Mouse (Mus musculus) limb, embryonic 14.5 days (tissue): ENCODE measurements around the gene Susd3. TPM values are rescaled to one million over a fixed set of nuclear protein-coding genes. Genes with fewer than 3 reads are reported as not detected.

ENCODE experiments used
- ATAC-seq: fragments of 200-750 bp; cut with Nextera tagmentation; 2 replicates; pipeline ENCODE4 v1.8.0; 2017; ENCODE audit warnings: low read depth, moderate number of reproducible peaks, moderate TSS enrichment; ENCODE audit not compliant: low FRiP score
- DNase-seq: peaks from one replicate; pipeline ENCODE4 v3.0.0-alpha.2; 2015; ENCODE audit warnings: low spot score
- H3K27ac ChIP-seq: fragments of 300-500 bp; sonication (generic); replicated peaks from 2 replicates; pipeline ENCODE4 v1.5.1; 2014; ENCODE audit warnings: low read depth, mild to moderate bottlenecking, low read length, moderate library complexity, mixed read lengths
- H3K27me3 ChIP-seq: fragments of 300-500 bp; sonication (generic); 2 replicates; pipeline ENCODE4 v1.6.1; 2014; ENCODE audit warnings: low read length, mixed read lengths; ENCODE audit not compliant: control insufficient read depth, insufficient read depth
- H3K36me3 ChIP-seq: fragments of 300-500 bp; sonication (generic); 2 replicates; pipeline ENCODE4 v1.6.1; 2014; ENCODE audit warnings: mild to moderate bottlenecking, low read length, moderate library complexity, mixed read lengths; ENCODE audit not compliant: control insufficient read depth, insufficient read depth
- H3K4me1 ChIP-seq: fragments of 300-500 bp; sonication (generic); 2 replicates; pipeline ENCODE4 v1.6.1; 2014; ENCODE audit warnings: antibody characterized with exemption, low read length, mixed read lengths; ENCODE audit not compliant: control insufficient read depth, insufficient read depth
- H3K4me2 ChIP-seq: fragments of 300-500 bp; sonication (generic); replicated peaks from 2 replicates; pipeline ENCODE4 v1.6.1; 2014; ENCODE audit warnings: low read depth, mild to moderate bottlenecking, low read length, moderate library complexity; ENCODE audit not compliant: severe bottlenecking
- H3K4me3 ChIP-seq: fragments of 300-500 bp; sonication (generic); replicated peaks from 2 replicates; pipeline ENCODE4 v1.5.1; 2014; ENCODE audit warnings: low read length
- H3K9ac ChIP-seq: fragments of 300-500 bp; sonication (generic); 2 replicates; pipeline ENCODE4 v1.6.1; 2014; ENCODE audit warnings: mild to moderate bottlenecking, low read depth, low read length, moderate library complexity; ENCODE audit not compliant: severe bottlenecking
- H3K9me3 ChIP-seq: fragments of 300-500 bp; sonication (generic); 2 replicates; pipeline ENCODE4 v1.6.1; 2016; ENCODE audit warnings: low read length; ENCODE audit not compliant: control insufficient read depth
- POLR2A ChIP-seq: fragments of 200-500 bp; IDR thresholded peaks from 2 replicates; pipeline ENCODE4 v1.8.0; 2012; ENCODE audit warnings: inconsistent platforms, mild to moderate bottlenecking, moderate library complexity, borderline replicate concordance; ENCODE audit not compliant: insufficient read depth, insufficient read length; ENCODE audit errors: extremely low read depth
- WGBS: fragments of 180-500 bp; shearing (Covaris S2); extraction: QIAGEN DNeasy Blood & Tissue Kit; methylation state at CpG from one replicate; pipeline ENCODE4 v1.1.7; 2014; 5-methylcytosine and 5-hydroxymethylcytosine counted together
- polyA plus RNA-seq, 2 experiments: library from polyadenylated mRNA; depleted of rRNA in 1 of 2; stranded (reverse) in 1 of 2; unstranded in 1 of 2; fragments of >200 nt; fragmentation: Nextera tagmentation in 1 of 2; extraction: Ambion mirVana in 1 of 2; gene quantifications; 2 replicates each; pipeline versions ENCODE4 v1.2.1 to v1.2.3; 2012 to 2014

Susd3 gene
- polyA plus RNA-seq, 2 experiments, result 2.2 to 2.6 TPM

DNA sequence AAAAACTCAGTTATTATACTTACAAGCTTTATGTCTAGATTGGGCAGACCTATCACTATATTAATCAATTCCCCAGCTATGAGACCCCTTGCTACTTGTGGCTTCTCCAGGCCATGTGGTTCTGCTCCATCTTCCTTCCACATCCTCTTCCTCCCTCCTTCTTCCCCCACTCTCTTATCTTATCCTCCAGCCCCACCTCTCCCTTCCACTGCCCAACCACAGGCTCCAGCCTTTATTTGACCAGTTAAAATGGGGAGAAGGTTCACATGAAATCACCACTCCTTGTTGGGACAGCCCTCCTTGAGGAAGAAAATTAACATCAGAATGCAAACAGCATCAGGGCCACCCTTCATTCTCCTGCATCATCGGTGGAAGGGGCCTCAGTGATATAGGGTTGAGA lies 67.8 kb downstream of the Susd3 start:
- TF ChIP-seq POLR2A, result no peak
- Histone ChIP-seq H3K4me3 (no peak overlapping the region), H3K9me3 (no peaks in the 10 kb centered on the region), H3K36me3 (no peaks in the 10 kb centered on the region), H3K4me2 (no peak overlapping the region), H3K4me1 (peaks cover 9% of the 10 kb centered on the region; the same call in 1 of the 2 replicates), H3K27me3 (no peaks in the 10 kb centered on the region), H3K9ac (no peak overlapping the region), H3K27ac (no peak overlapping the region)
- no peak for DNase-seq
- 65% methylated on average over 1 of the region's 1 CpGs for WGBS
- ATAC-seq, result no peak

Other genes starting within 250 kb of the Susd3 start
- gene Wnk2, start 100.7 kb downstream of the Susd3 start, polyA plus RNA-seq (2012; rRNA removed), result 7.8 and 11.4 TPM in 2 replicates
- 3.0 and 3.2 TPM in 2 replicates for gene Wnk2, start 100.7 kb downstream of the Susd3 start, polyA plus RNA-seq (2014; fragmentation: Nextera tagmentation; extraction: Ambion mirVana)
- gene Ninj1, start 61.2 kb downstream of the Susd3 start, polyA plus RNA-seq (2012; rRNA removed), result 67.4 and 81.1 TPM in 2 replicates
- 60.2 and 61.5 TPM in 2 replicates for gene Ninj1, start 61.2 kb downstream of the Susd3 start, polyA plus RNA-seq (2014; fragmentation: Nextera tagmentation; extraction: Ambion mirVana)
- 71.3 and 93.1 TPM in 2 replicates for gene Card19, start 32.7 kb downstream of the Susd3 start, polyA plus RNA-seq (2012; rRNA removed)
- 67.1 and 71.4 TPM in 2 replicates for gene Card19, start 32.7 kb downstream of the Susd3 start, polyA plus RNA-seq (2014; fragmentation: Nextera tagmentation; extraction: Ambion mirVana)
- 1.1 and 1.2 TPM in 2 replicates for gene Fgd3, start 71.6 kb upstream of the Susd3 start, polyA plus RNA-seq (2012; rRNA removed)
- 0.40 and 0.78 TPM in 2 replicates for gene Fgd3, start 71.6 kb upstream of the Susd3 start, polyA plus RNA-seq (2014; fragmentation: Nextera tagmentation; extraction: Ambion mirVana)
- gene Bicd2, start 92.9 kb upstream of the Susd3 start, polyA plus RNA-seq (2012; rRNA removed), result 30.5 and 30.7 TPM in 2 replicates
- 30.8 and 34.1 TPM in 2 replicates for gene Bicd2, start 92.9 kb upstream of the Susd3 start, polyA plus RNA-seq (2014; fragmentation: Nextera tagmentation; extraction: Ambion mirVana)
- 9.0 and 9.8 TPM in 2 replicates for gene Ippk, start 172.5 kb upstream of the Susd3 start, polyA plus RNA-seq (2012; rRNA removed)
- gene Ippk, start 172.5 kb upstream of the Susd3 start, polyA plus RNA-seq (2014; fragmentation: Nextera tagmentation; extraction: Ambion mirVana), result 14.3 and 14.5 TPM in 2 replicates
- 0.15 and 0.20 TPM in 2 replicates for gene Tes3-ps, start 244.6 kb upstream of the Susd3 start, polyA plus RNA-seq (2012; rRNA removed)
- 0.58 and 0.91 TPM in 2 replicates for gene Tes3-ps, start 244.6 kb upstream of the Susd3 start, polyA plus RNA-seq (2014; fragmentation: Nextera tagmentation; extraction: Ambion mirVana)